Mouse (Mus musculus): ENCODE measurements around the gene Sh3gl3.

- TF ChIP-seq POLR2A (IDR thresholded peaks at IDR 0.05; ENCODE audit: borderline replicate concordance, low read depth, low read length), result no peak
- no peak for TF ChIP-seq CTCF (IDR thresholded peaks at IDR 0.05; ENCODE audit: low read depth, low read length)
These were observed 113.6 kb downstream of the Sh3gl3 start for GRCm38 (mm10) chr7:82287242-82287641.
